ENCODE assay signal across 10 mouse cellular contexts in the genomic region with DNA sequence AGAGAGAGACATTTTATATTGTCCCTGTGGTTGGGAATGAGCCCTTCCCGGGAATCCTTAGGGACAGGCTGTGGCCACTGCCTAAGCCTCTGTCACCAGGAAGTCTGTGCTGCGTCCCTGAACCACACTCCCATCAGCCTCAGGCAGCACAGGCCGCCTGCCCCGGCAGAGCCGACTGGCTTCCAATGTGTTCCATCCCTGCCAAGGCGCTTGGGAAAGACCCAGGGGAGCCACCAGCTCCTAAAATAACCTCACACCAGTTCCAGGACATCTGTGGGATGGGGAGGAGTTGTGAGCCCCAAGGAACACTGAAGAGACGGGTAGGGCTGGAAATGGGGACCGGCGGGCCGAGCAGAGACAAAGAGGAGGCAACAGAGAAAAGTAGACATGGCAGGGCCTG. TPM values are rescaled to one million over a fixed set of nuclear protein-coding genes. Genes with fewer than 3 reads are reported as not detected.
DNase-seq lines count a peak whose midpoint lies in the region; ATAC-seq lines count a peak whose summit lies in the region.
"Had no signal": no experiment of that assay in that cellular context is flagged by ENCODE, and none has a peak within 500 bp of the region (broad histone marks: within the 10 kb centered on the region; RNA-seq: fewer than 3 reads in every experiment).

No protein-coding gene starts in this region.

- H3K4me2 ChIP-seq in hindbrain, embryonic 12.5 days (replicated peaks) = no peak overlapping the region
- H3K4me2 ChIP-seq in hindbrain, embryonic 14.5 days (replicated peaks) = no peak overlapping the region
- no peak overlapping the region for H3K4me2 ChIP-seq in kidney, embryonic 15.5 days
- H3K4me2 ChIP-seq: embryonic facial prominence, embryonic 15.5 days had no signal

- H3K9ac ChIP-seq in hindbrain, embryonic 12.5 days = no peak overlapping the region
- H3K9ac ChIP-seq in hindbrain, embryonic 14.5 days = no peak overlapping the region
- H3K9ac ChIP-seq in kidney, embryonic 15.5 days = no peak overlapping the region
- H3K9ac ChIP-seq: embryonic facial prominence, embryonic 15.5 days had no signal

- no peak for DNase-seq in hindbrain, embryonic 14.5 days (ENCODE audit: low spot score)
- DNase-seq in Muller cell, postnatal 12 days (ENCODE audit: inconsistent ontology term) = peak; percentile 30
- DNase-seq in gastrocnemius, adult 18-20 months (ENCODE audit: low spot score) = peak; percentile 93
- DNase-seq in embryo, embryonic 10.5 days (ENCODE audit: low spot score) = no peak
- no peak for DNase-seq in spleen, postnatal 4 days (ENCODE audit: low spot score in 2 of 2)

- 53% methylated on average over 10 of the region's 10 CpGs for WGBS in hindbrain, embryonic 12.5 days
- WGBS in hindbrain, embryonic 14.5 days = 47% methylated on average over 10 of the region's 10 CpGs
- 62% methylated on average over 10 of the region's 10 CpGs for WGBS in kidney, embryonic 15.5 days

- H3K9me3 ChIP-seq in hindbrain, embryonic 12.5 days (replicated peaks) = no peaks in the 10 kb centered on the region
- H3K9me3 ChIP-seq in hindbrain, embryonic 14.5 days (ENCODE audit: control insufficient read depth, low read length) = no peaks in the 10 kb centered on the region
- H3K9me3 ChIP-seq in kidney, embryonic 15.5 days (replicated peaks) = no peaks in the 10 kb centered on the region
- H3K9me3 ChIP-seq: embryonic facial prominence, embryonic 15.5 days had no signal

- no peak overlapping the region for H3K4me3 ChIP-seq in hindbrain, embryonic 12.5 days
- H3K4me3 ChIP-seq in hindbrain, embryonic 14.5 days (replicated peaks; ENCODE audit: low read length) = no peak overlapping the region
- H3K4me3 ChIP-seq in kidney, embryonic 15.5 days (replicated peaks) = no peak overlapping the region
- H3K4me3 ChIP-seq: embryonic facial prominence, embryonic 15.5 days had no signal

- 0 out of 2 replicates have a peak overlapping the region, but pooled peaks have one; percentile 4 for H3K27ac ChIP-seq in hindbrain, embryonic 12.5 days
- H3K27ac ChIP-seq in hindbrain, embryonic 14.5 days = no peak overlapping the region
- peak overlapping the region; percentile 30; the same call in 1 of the 2 replicates for H3K27ac ChIP-seq in kidney, embryonic 15.5 days

- no peak for ATAC-seq in hindbrain, embryonic 12.5 days (ENCODE audit: low FRiP score)
- no peak for ATAC-seq in hindbrain, embryonic 14.5 days (ENCODE audit: low FRiP score)
- no peak for ATAC-seq in kidney, embryonic 15.5 days (replicated peaks; ENCODE audit: low FRiP score)
- no peak for ATAC-seq in megakaryocyte-erythroid progenitor cell, adult 5-6 weeks (replicated peaks; ENCODE audit: low FRiP score, low TSS enrichment, poor library complexity, severe bottlenecking)

- H3K36me3 ChIP-seq in hindbrain, embryonic 12.5 days = no peaks in the 10 kb centered on the region
- no peaks in the 10 kb centered on the region for H3K36me3 ChIP-seq in hindbrain, embryonic 14.5 days (replicated peaks; ENCODE audit: control insufficient read depth, insufficient read depth)
- H3K36me3 ChIP-seq in kidney, embryonic 15.5 days = no peaks in the 10 kb centered on the region
- H3K36me3 ChIP-seq: embryonic facial prominence, embryonic 15.5 days had no signal

- peaks cover 13% of the 10 kb centered on the region for H3K4me1 ChIP-seq in hindbrain, embryonic 12.5 days
- H3K4me1 ChIP-seq in hindbrain, embryonic 14.5 days (replicated peaks; ENCODE audit: control insufficient read depth, insufficient read depth, low read length) = no peaks in the 10 kb centered on the region
- peaks cover 38% of the 10 kb centered on the region for H3K4me1 ChIP-seq in kidney, embryonic 15.5 days

- no peaks in the 10 kb centered on the region for H3K27me3 ChIP-seq in hindbrain, embryonic 12.5 days
- H3K27me3 ChIP-seq in hindbrain, embryonic 14.5 days (ENCODE audit: control insufficient read depth, insufficient read depth, low read length) = no peaks in the 10 kb centered on the region
- no peaks in the 10 kb centered on the region for H3K27me3 ChIP-seq in kidney, embryonic 15.5 days
- H3K27me3 ChIP-seq: embryonic facial prominence, embryonic 15.5 days had no signal

RNA-seq across cellular contexts. Expression of gene Grifin, which starts 6.8 kb away (rescaled TPM):
- not detected in 2 replicates for polyA plus RNA-seq in hindbrain, embryonic 12.5 days (2016; fragmentation: Nextera tagmentation; extraction: Ambion mirVana)
- 0.61 TPM in 1 of 2 replicates, not detected in the other for polyA plus RNA-seq in hindbrain, embryonic 14.5 days (2014; fragmentation: Nextera tagmentation; extraction: Ambion mirVana)
- not detected for total RNA-seq in gastrocnemius, adult 18-20 months (2021)
- 0.45 TPM in 1 of 2 replicates, not detected in the other for polyA plus RNA-seq in kidney, embryonic 15.5 days (2015; fragmentation: Nextera tagmentation; extraction: Ambion mirVana)
- not detected in 2 replicates for total RNA-seq in megakaryocyte-erythroid progenitor cell, adult 5-6 weeks (2014; fragmentation: Nextera tagmentation)
- total RNA-seq in megakaryocyte-erythroid progenitor cell, adult 5-6 weeks (2017) = not detected in 2 replicates
- total RNA-seq: MEL had no signal
- polyA plus RNA-seq: embryonic facial prominence, embryonic 15.5 days had no signal

RNA-seq across cellular contexts. Expression of gene Lfng, which starts 35.4 kb away (rescaled TPM):
- polyA plus RNA-seq in hindbrain, embryonic 12.5 days (2016; fragmentation: Nextera tagmentation; extraction: Ambion mirVana) = 23.8 and 27.6 TPM in 2 replicates
- 25.7 and 30.1 TPM in 2 replicates for polyA plus RNA-seq in hindbrain, embryonic 14.5 days (2014; fragmentation: Nextera tagmentation; extraction: Ambion mirVana)
- total RNA-seq in gastrocnemius, adult 18-20 months (2021) = 1 to 10 TPM; 3.3 to 3.5 TPM
- 32.3 and 34.5 TPM in 2 replicates for polyA plus RNA-seq in kidney, embryonic 15.5 days (2015; fragmentation: Nextera tagmentation; extraction: Ambion mirVana)
- total RNA-seq in megakaryocyte-erythroid progenitor cell, adult 5-6 weeks (2014; fragmentation: Nextera tagmentation) = 17.6 and 38.9 TPM in 2 replicates
- 21.3 and 22.9 TPM in 2 replicates for total RNA-seq in megakaryocyte-erythroid progenitor cell, adult 5-6 weeks (2017)

Comparison
In these comparisons a context has a peak if more than half of its experiments do, and no peak if none do; other contexts are left out.
1. DNase-seq: peak in Muller cell, postnatal 12 days (single experiment) and gastrocnemius, adult 18-20 months (single experiment); none in hindbrain, embryonic 14.5 days (single experiment), embryo, embryonic 10.5 days (single experiment) and spleen, postnatal 4 days (0 of 2).